Comparison of ENCODE assay signal across 24 mouse cellular contexts in the genomic region with DNA sequence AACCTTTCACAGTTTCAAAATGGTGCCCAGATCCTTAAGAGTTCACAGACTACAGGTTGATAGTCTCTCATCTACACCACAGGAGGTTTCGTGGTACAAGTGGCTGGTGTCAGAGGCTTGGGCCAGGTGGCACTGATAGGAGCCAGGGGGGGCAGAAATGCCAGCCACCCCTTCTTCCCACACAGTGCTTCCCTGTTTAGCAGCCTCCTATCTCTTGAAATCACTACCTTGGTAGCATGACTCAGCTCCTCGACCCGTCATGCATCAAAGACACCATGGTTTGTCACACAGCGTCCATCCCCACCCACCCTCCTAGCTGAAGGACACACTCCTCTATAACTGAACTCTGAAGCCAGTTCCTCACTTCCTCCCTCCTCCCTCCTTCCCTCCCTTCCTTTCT.
A peak's percentile ranks its signal among the peaks of the same experiment; 100 is the strongest.
DNase-seq lines count a peak whose midpoint lies in the region; ATAC-seq and TF ChIP-seq lines count a peak whose summit lies in the region.
"Had no signal": no experiment of that assay in that cellular context is flagged by ENCODE, and none has a peak within 500 bp of the region (broad histone marks: within the 10 kb centered on the region; RNA-seq: fewer than 3 reads in every experiment).

No protein-coding gene starts in this region.

- peak overlapping the region; percentile 45 for H3K27ac ChIP-seq in thymus, adult 2 months (ENCODE audit: control insufficient read depth, insufficient read depth, low read length)
- H3K27ac ChIP-seq: embryonic facial prominence, embryonic 10.5 days; heart, adult 2 months; hindbrain, embryonic 14.5 days; neural tube, embryonic 12.5 days had no signal

- DNase-seq in thymus, adult 2 months: no peak
- no peak for DNase-seq in thymus, postnatal 36 days
- DNase-seq in adrenal gland, adult 8-10 months: peak; percentile 32
- peak; percentile 8 for DNase-seq in c-Kit-positive CD71-negative TER-119-negative erythroid progenitor cells, embryonic 14.5 days (ENCODE audit: low read depth)
- DNase-seq in kidney, postnatal 4 days: no peak
- no peak for DNase-seq in Muller cell, postnatal 12 days (ENCODE audit: inconsistent ontology term)
- no peak for DNase-seq in T-cell, adult 2 months (ENCODE audit: low spot score)
- DNase-seq: B cell, adult 2 months; cerebellum, adult 8-10 months; forebrain, postnatal 0 days; gastrocnemius, postnatal 25 days; heart, adult 2 months; heart, postnatal 36 days; kidney, adult 18-20 months; liver, postnatal 0 days; lung, postnatal 10 days; midbrain, embryonic 14.5 days; right cerebral cortex, postnatal 14 days; spleen, adult 18-20 months had no signal

- H3K36me3 ChIP-seq in thymus, adult 2 months (ENCODE audit: control insufficient read depth, insufficient read depth, low read length): no peaks in the 10 kb centered on the region
- H3K36me3 ChIP-seq: embryonic facial prominence, embryonic 10.5 days; neural tube, embryonic 12.5 days had no signal

- TF ChIP-seq CTCF in thymus, adult 2 months (IDR thresholded peaks at IDR 0.05; ENCODE audit: borderline replicate concordance, control insufficient read depth, extremely low read depth, insufficient read depth, low read length, poor library complexity): no peak

- H3K27me3 ChIP-seq in thymus, adult 2 months (ENCODE audit: control insufficient read depth, insufficient read depth, low read length): no peaks in the 10 kb centered on the region
- H3K27me3 ChIP-seq: neural tube, embryonic 12.5 days had no signal

- TF ChIP-seq POLR2A in thymus, adult 2 months (IDR thresholded peaks at IDR 0.05; ENCODE audit: control insufficient read depth, extremely low read depth, insufficient read depth, low read length, poor library complexity): no peak

- no peak overlapping the region for H3K4me3 ChIP-seq in thymus, adult 2 months (ENCODE audit: control insufficient read depth, insufficient read depth, low read length)
- H3K4me3 ChIP-seq: embryonic facial prominence, embryonic 10.5 days; heart, adult 2 months; neural tube, embryonic 12.5 days had no signal

- peak; percentile 59; the same call in 1 of the 2 replicates for ATAC-seq in megakaryocyte-erythroid progenitor cell, adult 5-6 weeks (replicated peaks; ENCODE audit: low FRiP score, low TSS enrichment, poor library complexity, severe bottlenecking)
- ATAC-seq: forebrain, postnatal 0 days; inflammation-experienced regulatory T-cells, adult 6 months; liver, postnatal 0 days had no signal

- peaks cover 37% of the 10 kb centered on the region for H3K4me1 ChIP-seq in thymus, adult 2 months (replicated peaks; ENCODE audit: control insufficient read depth, insufficient read depth, low read length)
- H3K4me1 ChIP-seq: embryonic facial prominence, embryonic 10.5 days; neural tube, embryonic 12.5 days had no signal

- whole genome bisulfite sequencing in thymus, adult 2 months: 6% methylated on average over 4 of the region's 4 CpGs

Comparison
In these comparisons a context has a peak if more than half of its experiments do, and no peak if none do; other contexts are left out.
1. DNase-seq: peak in adrenal gland, adult 8-10 months (single experiment) and c-Kit-positive CD71-negative TER-119-negative erythroid progenitor cells, embryonic 14.5 days (single experiment); none in thymus, adult 2 months (single experiment), thymus, postnatal 36 days (0 of 2), kidney, postnatal 4 days (0 of 2), Muller cell, postnatal 12 days (single experiment) and T-cell, adult 2 months (single experiment).